Mouse (Mus musculus): ENCODE results near the gene Gm21887. TPM values are rescaled to one million over a fixed set of nuclear protein-coding genes. Genes with fewer than 3 reads are reported as not detected.
"Not testable (repeated sequence)": the region's sequence is repeated elsewhere in the genome, so short reads cannot be mapped to it uniquely, and the experiment has no call there.

Gene Gm21887
- polyA plus RNA-seq, 1 experiment from 2014 or later: 91.3 TPM

GRCm38 (mm10) chrX:170007375-170008178, 1.9 kb upstream of the Gm21887 start:
- Histone ChIP-seq H3K9me3 (ENCODE audit: control insufficient read depth, low read length) (peaks cover 23% of the 10 kb centered on the region), H3K36me3 (ENCODE audit: control insufficient read depth, insufficient read depth, low read length) (peaks cover 11% of the 10 kb centered on the region)
- H3K27me3 ChIP-seq (replicated peaks; ENCODE audit: control insufficient read depth, insufficient read depth, low read length); H3K9ac ChIP-seq (ENCODE audit: low read depth, low read length); ATAC-seq; H3K4me3 ChIP-seq (ENCODE audit: low read length); H3K27ac ChIP-seq (ENCODE audit: low read depth, low read length); H3K4me1 ChIP-seq (ENCODE audit: control insufficient read depth, insufficient read depth, low read depth, low read length); H3K4me2 ChIP-seq (ENCODE audit: low read length): not testable (repeated sequence)
- 46% methylated on average over 2 of the region's 2 CpGs for WGBS

DNA sequence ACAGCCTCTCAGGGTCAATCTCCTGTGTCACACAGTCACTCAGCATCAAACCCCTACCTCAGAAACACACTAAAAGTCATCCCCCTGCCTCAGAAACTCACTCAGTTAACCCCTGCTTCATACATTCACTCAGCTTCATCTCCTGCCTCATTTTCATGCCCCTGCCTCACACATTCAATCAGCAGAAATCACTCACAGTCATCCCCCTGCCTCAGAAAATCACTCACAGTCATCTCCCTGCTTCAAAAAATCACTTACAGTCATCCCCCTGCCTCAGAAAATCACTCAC, 1.3 kb upstream of the Gm21887 start:
- H3K27ac ChIP-seq (ENCODE audit: low read depth, low read length); H3K4me3 ChIP-seq (ENCODE audit: low read length); H3K9ac ChIP-seq (ENCODE audit: low read depth, low read length); H3K4me1 ChIP-seq (ENCODE audit: control insufficient read depth, insufficient read depth, low read depth, low read length); H3K4me2 ChIP-seq (ENCODE audit: low read length); H3K27me3 ChIP-seq (replicated peaks; ENCODE audit: control insufficient read depth, insufficient read depth, low read length); ATAC-seq: not testable (repeated sequence)
- Histone ChIP-seq H3K9me3 (ENCODE audit: control insufficient read depth, low read length) (peaks cover 23% of the 10 kb centered on the region), H3K36me3 (ENCODE audit: control insufficient read depth, insufficient read depth, low read length) (peaks cover 11% of the 10 kb centered on the region)

GRCm38 (mm10) chrX:170008584-170008983, 875 bp upstream of the Gm21887 start:
- not testable (repeated sequence) for H3K4me1 ChIP-seq (ENCODE audit: control insufficient read depth, insufficient read depth, low read depth, low read length); H3K27me3 ChIP-seq (replicated peaks; ENCODE audit: control insufficient read depth, insufficient read depth, low read length); H3K9ac ChIP-seq (ENCODE audit: low read depth, low read length); H3K4me2 ChIP-seq (ENCODE audit: low read length); H3K27ac ChIP-seq (ENCODE audit: low read depth, low read length); ATAC-seq; H3K4me3 ChIP-seq (ENCODE audit: low read length)
- Histone ChIP-seq H3K36me3 (ENCODE audit: control insufficient read depth, insufficient read depth, low read length) (peaks cover 11% of the 10 kb centered on the region), H3K9me3 (ENCODE audit: control insufficient read depth, low read length) (peaks cover 23% of the 10 kb centered on the region)
- WGBS: 20% methylated on average over 3 of the region's 3 CpGs

- peak overlapping the region; percentile 62 for H3K9ac ChIP-seq (ENCODE audit: low read depth, low read length)
- H3K4me1 ChIP-seq (ENCODE audit: control insufficient read depth, insufficient read depth, low read depth, low read length); H3K4me2 ChIP-seq (ENCODE audit: low read length); H3K27me3 ChIP-seq (replicated peaks; ENCODE audit: control insufficient read depth, insufficient read depth, low read length): not testable (repeated sequence)
- H3K27ac ChIP-seq (ENCODE audit: low read depth, low read length): peak overlapping the region; percentile 72
- ATAC-seq: peak; percentile 97
- H3K36me3 ChIP-seq (ENCODE audit: control insufficient read depth, insufficient read depth, low read length): peaks cover 11% of the 10 kb centered on the region
- peaks cover 23% of the 10 kb centered on the region for H3K9me3 ChIP-seq (ENCODE audit: control insufficient read depth, low read length)
- peak overlapping the region; percentile 44 for H3K4me3 ChIP-seq (ENCODE audit: low read length)
- WGBS: 54% methylated on average over 25 of the region's 25 CpGs
These were observed 352 bp downstream of the Gm21887 start for GRCm38 (mm10) chrX:170009801-170010221.

DNA sequence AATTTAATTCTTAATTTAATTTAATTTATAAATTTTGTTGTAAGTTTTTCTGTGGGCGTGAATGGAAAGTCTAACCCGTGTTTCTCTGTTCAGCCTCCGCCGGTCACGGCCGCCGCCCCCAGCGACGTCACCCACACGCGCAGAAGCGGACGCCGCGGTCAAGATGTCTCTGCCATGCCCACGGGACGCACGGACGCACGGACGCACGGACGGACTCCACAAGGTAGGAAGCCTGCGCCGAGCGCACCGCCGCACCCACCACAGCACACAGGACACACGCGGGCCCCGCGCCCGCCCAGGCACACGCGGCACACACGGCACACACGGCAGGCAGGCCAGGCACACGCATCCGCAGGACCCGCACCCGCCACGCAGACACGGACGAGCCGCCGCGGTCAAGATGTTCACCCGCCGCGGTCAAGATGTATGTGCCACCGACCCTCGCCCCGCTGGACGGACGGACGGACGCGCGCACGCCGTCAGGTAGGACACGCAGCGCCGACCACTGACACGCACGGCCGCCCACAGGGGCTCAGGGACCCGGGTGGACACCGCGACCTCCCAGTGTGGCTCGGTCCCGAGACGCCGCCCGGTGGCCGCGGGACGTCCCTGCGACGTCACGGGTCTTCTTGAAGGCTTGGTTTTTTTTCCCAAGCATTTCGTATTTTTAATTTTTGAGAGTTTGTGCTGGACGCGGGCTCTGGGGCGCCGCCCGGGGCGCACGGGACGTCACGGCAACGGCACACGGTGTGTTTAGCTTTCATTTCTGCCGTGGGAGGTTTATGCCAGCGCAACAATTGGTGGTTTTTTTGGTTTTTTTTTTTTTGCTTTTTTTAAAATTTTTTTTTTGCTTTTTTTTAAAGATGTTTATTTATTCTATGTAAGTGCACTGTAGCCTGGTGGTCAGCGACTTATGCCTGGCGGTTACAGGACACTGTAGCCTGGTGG, 1.4 kb downstream of the Gm21887 start:
- 82% methylated on average over 97 of the region's 97 CpGs for WGBS
- H3K4me1 ChIP-seq (ENCODE audit: control insufficient read depth, insufficient read depth, low read depth, low read length); H3K27ac ChIP-seq (ENCODE audit: low read depth, low read length); H3K27me3 ChIP-seq (replicated peaks; ENCODE audit: control insufficient read depth, insufficient read depth, low read length); H3K9ac ChIP-seq (ENCODE audit: low read depth, low read length): not testable (repeated sequence)
- Histone ChIP-seq H3K36me3 (ENCODE audit: control insufficient read depth, insufficient read depth, low read length) (peaks cover 11% of the 10 kb centered on the region), H3K9me3 (ENCODE audit: control insufficient read depth, low read length) (peaks cover 23% of the 10 kb centered on the region), H3K4me2 (ENCODE audit: low read length) (peak overlapping the region; percentile 32), H3K4me3 (ENCODE audit: low read length) (peak overlapping the region; percentile 14)
- peak; percentile 27 for ATAC-seq

DNA sequence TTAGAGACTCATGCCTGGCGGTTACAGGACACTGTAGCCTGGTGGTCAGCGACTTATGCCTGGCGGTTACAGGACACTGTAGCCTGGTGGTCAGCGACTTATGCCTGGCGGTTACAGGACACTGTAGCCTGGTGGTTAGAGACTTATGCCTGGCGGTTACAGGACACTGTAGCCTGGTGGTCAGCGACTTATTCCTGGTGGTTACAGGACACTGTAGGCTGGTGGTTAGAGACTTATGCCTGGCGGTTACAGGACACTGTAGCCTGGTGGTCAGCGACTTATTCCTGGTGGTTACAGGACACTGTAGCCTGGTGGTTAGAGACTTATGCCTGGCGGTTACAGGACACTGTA, 2.0 kb downstream of the Gm21887 start:
- 75% methylated on average over 1 of the region's 10 CpGs for WGBS
- ATAC-seq: not testable (repeated sequence)

DNA sequence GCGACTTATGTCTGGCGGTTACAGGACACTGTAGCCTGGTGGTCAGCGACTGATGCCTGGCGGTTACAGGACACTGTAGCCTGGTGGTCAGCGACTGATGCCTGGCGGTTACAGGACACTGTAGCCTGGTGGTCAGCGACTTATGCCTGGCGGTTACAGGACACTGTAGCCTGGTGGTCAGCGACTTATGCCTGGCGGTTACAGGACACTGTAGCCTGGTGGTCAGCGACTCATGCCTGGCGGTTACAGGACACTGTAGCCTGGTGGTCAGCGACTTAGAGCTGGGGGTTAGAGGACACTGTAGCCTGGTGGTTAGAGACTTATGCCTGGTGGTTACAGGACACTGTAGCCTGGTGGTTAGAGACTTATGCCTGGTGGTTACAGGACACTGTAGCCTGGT, 4.0 kb downstream of the Gm21887 start:
- not testable (repeated sequence) for H3K27me3 ChIP-seq (replicated peaks; ENCODE audit: control insufficient read depth, insufficient read depth, low read length); H3K4me2 ChIP-seq (ENCODE audit: low read length); H3K27ac ChIP-seq (ENCODE audit: low read depth, low read length); H3K4me3 ChIP-seq (ENCODE audit: low read length); H3K9ac ChIP-seq (ENCODE audit: low read depth, low read length); ATAC-seq; H3K4me1 ChIP-seq (ENCODE audit: control insufficient read depth, insufficient read depth, low read depth, low read length)
- Histone ChIP-seq H3K36me3 (ENCODE audit: control insufficient read depth, insufficient read depth, low read length) (peaks cover 19% of the 10 kb centered on the region), H3K9me3 (ENCODE audit: control insufficient read depth, low read length) (peaks cover 23% of the 10 kb centered on the region)
- WGBS: no CpG with 5 or more reads among the region's 13 CpGs

More for the DNA sequence above, 2.0 kb downstream of the Gm21887 start:
- not testable (repeated sequence) for H3K4me1 ChIP-seq (ENCODE audit: control insufficient read depth, insufficient read depth, low read depth, low read length); H3K4me3 ChIP-seq (ENCODE audit: low read length); H3K27me3 ChIP-seq (replicated peaks; ENCODE audit: control insufficient read depth, insufficient read depth, low read length); H3K27ac ChIP-seq (ENCODE audit: low read depth, low read length); H3K9ac ChIP-seq (ENCODE audit: low read depth, low read length); H3K4me2 ChIP-seq (ENCODE audit: low read length)
- H3K9me3 ChIP-seq (ENCODE audit: control insufficient read depth, low read length): peaks cover 23% of the 10 kb centered on the region
- H3K36me3 ChIP-seq (ENCODE audit: control insufficient read depth, insufficient read depth, low read length): peaks cover 11% of the 10 kb centered on the region

- not testable (repeated sequence) for H3K9ac ChIP-seq (ENCODE audit: low read depth, low read length); H3K4me2 ChIP-seq (ENCODE audit: low read length); ATAC-seq; H3K4me1 ChIP-seq (ENCODE audit: control insufficient read depth, insufficient read depth, low read depth, low read length); H3K27ac ChIP-seq (ENCODE audit: low read depth, low read length); H3K4me3 ChIP-seq (ENCODE audit: low read length); H3K27me3 ChIP-seq (replicated peaks; ENCODE audit: control insufficient read depth, insufficient read depth, low read length)
- WGBS: 100% methylated on average over 1 of the region's 13 CpGs
- Histone ChIP-seq H3K9me3 (ENCODE audit: control insufficient read depth, low read length) (peaks cover 28% of the 10 kb centered on the region), H3K36me3 (ENCODE audit: control insufficient read depth, insufficient read depth, low read length) (peaks cover 26% of the 10 kb centered on the region)
These were observed 4.6 kb downstream of the Gm21887 start for GRCm38 (mm10) chrX:170014038-170014437.

DNA sequence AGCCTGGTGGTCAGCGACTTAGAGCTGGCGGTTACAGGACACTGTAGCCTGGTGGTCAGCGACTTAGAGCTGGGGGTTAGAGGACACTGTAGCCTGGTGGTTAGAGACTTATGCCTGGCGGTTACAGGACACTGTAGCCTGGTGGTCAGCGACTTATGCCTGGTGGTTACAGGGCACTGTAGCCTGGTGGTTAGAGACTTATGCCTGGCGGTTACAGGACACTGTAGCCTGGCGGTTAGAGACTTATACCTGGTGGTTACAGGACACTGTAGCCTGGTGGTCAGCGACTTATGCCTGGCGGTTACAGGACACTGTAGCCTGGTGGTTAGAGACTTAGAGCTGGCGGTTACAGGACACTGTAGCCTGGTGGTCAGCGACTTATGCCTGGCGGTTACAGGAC, 6.4 kb downstream of the Gm21887 start:
- not testable (repeated sequence) for H3K4me3 ChIP-seq (ENCODE audit: low read length); H3K9ac ChIP-seq (ENCODE audit: low read depth, low read length); ATAC-seq; H3K27me3 ChIP-seq (replicated peaks; ENCODE audit: control insufficient read depth, insufficient read depth, low read length); H3K4me2 ChIP-seq (ENCODE audit: low read length); H3K27ac ChIP-seq (ENCODE audit: low read depth, low read length); H3K4me1 ChIP-seq (ENCODE audit: control insufficient read depth, insufficient read depth, low read depth, low read length)
- Histone ChIP-seq H3K9me3 (ENCODE audit: control insufficient read depth, low read length) (peaks cover 23% of the 10 kb centered on the region), H3K36me3 (ENCODE audit: control insufficient read depth, insufficient read depth, low read length) (peaks cover 28% of the 10 kb centered on the region)
- 86% methylated on average over 10 of the region's 12 CpGs for WGBS
